Mouse (Mus musculus) intestine, embryonic 14.5 days (tissue): Measurements from ENCODE around the gene Lap3. TPM values are rescaled to one million over a fixed set of nuclear protein-coding genes. Genes with fewer than 3 reads are reported as not detected.

Experiments
- ATAC-seq: fragments of 200-750 bp; cut with Nextera tagmentation; replicated peaks from 2 replicates; pipeline ENCODE4 v1.8.0; 2017; ENCODE audit warnings: low read depth, moderate number of reproducible peaks, moderate TSS enrichment, moderate library complexity; ENCODE audit not compliant: low FRiP score, low TSS enrichment
- DNase-seq: peaks from one replicate; pipeline ENCODE4 v3.0.0-alpha.2; 2018; ENCODE audit warnings: low spot score
- H3K27ac ChIP-seq: fragments of 300-500 bp; sonication (generic); 2 replicates; pipeline ENCODE4 v1.5.1; 2014; ENCODE audit warnings: low read depth, mild to moderate bottlenecking, control low read depth
- H3K27me3 ChIP-seq: fragments of 300-500 bp; sonication (generic); replicated peaks from 2 replicates; pipeline ENCODE4 v1.6.1; 2014; ENCODE audit warnings: low read length, control low read depth; ENCODE audit not compliant: control insufficient read depth, insufficient read depth
- H3K36me3 ChIP-seq: fragments of 300-500 bp; sonication (generic); 2 replicates; pipeline ENCODE4 v1.6.1; 2014; ENCODE audit warnings: low read length, control low read depth; ENCODE audit not compliant: control insufficient read depth, insufficient read depth
- H3K4me1 ChIP-seq: fragments of 300-500 bp; sonication (generic); replicated peaks from 2 replicates; pipeline ENCODE4 v1.6.1; 2014; ENCODE audit warnings: low read length, control low read depth, mixed read lengths; ENCODE audit not compliant: control insufficient read depth, insufficient read depth
- H3K4me2 ChIP-seq: fragments of 300-500 bp; sonication (generic); 2 replicates; pipeline ENCODE4 v1.6.1; 2014; ENCODE audit warnings: low read length
- H3K4me3 ChIP-seq: fragments of 300-500 bp; sonication (generic); 2 replicates; pipeline ENCODE4 v1.5.1; 2014; ENCODE audit warnings: low read depth, low read length, control low read depth, mixed read lengths
- H3K9ac ChIP-seq: fragments of 300-500 bp; sonication (generic); 2 replicates; pipeline ENCODE4 v1.6.1; 2014; ENCODE audit warnings: mild to moderate bottlenecking, low read length
- H3K9me3 ChIP-seq: fragments of 300-500 bp; sonication (generic); 2 replicates; pipeline ENCODE4 v1.6.1; 2016; ENCODE audit warnings: low read length, control low read depth; ENCODE audit not compliant: control insufficient read depth
- whole genome bisulfite sequencing: fragments of 180-500 bp; shearing (Covaris S2); extraction: QIAGEN DNeasy Blood & Tissue Kit; methylation state at CpG from one replicate; pipeline ENCODE4 v1.1.7; 2014; 5-methylcytosine and 5-hydroxymethylcytosine counted together
- polyA plus RNA-seq: library from polyadenylated mRNA; unstranded; fragments of >200 nt; fragmentation: Nextera tagmentation; extraction: Ambion mirVana; gene quantifications from 2 replicates; pipeline ENCODE4 v1.2.1, GENCODE M21; 2014

Lap3 gene
- polyA plus RNA-seq, 1 experiment from 2014 or later: 97.4 TPM

- Histone ChIP-seq H3K4me1 (no peaks in the 10 kb centered on the region), H3K27me3 (no peaks in the 10 kb centered on the region), H3K9me3 (no peaks in the 10 kb centered on the region), H3K9ac (no peak overlapping the region), H3K27ac (no peak overlapping the region), H3K4me3 (no peak overlapping the region), H3K36me3 (no peaks in the 10 kb centered on the region), H3K4me2 (no peak overlapping the region)
- 40% methylated on average over 7 of the region's 7 CpGs for WGBS
- no peak for DNase-seq
- no peak for ATAC-seq
Observed at GRCm38 (mm10) chr5:45472880-45473450, 20.2 kb upstream of the Lap3 start.

GRCm38 (mm10) chr5:45473521-45473920 lies 19.7 kb upstream of the Lap3 start:
- Histone ChIP-seq H3K9me3 (no peaks in the 10 kb centered on the region), H3K27me3 (no peaks in the 10 kb centered on the region), H3K27ac (no peak overlapping the region), H3K9ac (no peak overlapping the region), H3K36me3 (no peaks in the 10 kb centered on the region), H3K4me1 (no peaks in the 10 kb centered on the region), H3K4me2 (no peak overlapping the region), H3K4me3 (no peak overlapping the region)
- DNase-seq (no peak), ATAC-seq (no peak)
- WGBS: 97% methylated on average over 1 of the region's 1 CpGs

GRCm38 (mm10) chr5:45474215-45474614 lies 19.0 kb upstream of the Lap3 start:
- Histone ChIP-seq H3K27me3 (no peaks in the 10 kb centered on the region), H3K9ac (no peak overlapping the region), H3K9me3 (no peaks in the 10 kb centered on the region), H3K27ac (no peak overlapping the region), H3K4me2 (no peak overlapping the region), H3K4me1 (no peaks in the 10 kb centered on the region), H3K4me3 (no peak overlapping the region), H3K36me3 (no peaks in the 10 kb centered on the region)
- 32% methylated on average over 6 of the region's 6 CpGs for WGBS
- DNase-seq (no peak), ATAC-seq (0 out of 2 replicates have a peak, but pooled peaks have one; percentile 40)

- Histone ChIP-seq H3K27me3 (no peaks in the 10 kb centered on the region), H3K4me2 (no peak overlapping the region), H3K4me1 (no peaks in the 10 kb centered on the region), H3K9me3 (no peaks in the 10 kb centered on the region), H3K9ac (no peak overlapping the region), H3K36me3 (no peaks in the 10 kb centered on the region), H3K27ac (no peak overlapping the region), H3K4me3 (no peak overlapping the region)
- DNase-seq (no peak), ATAC-seq (no peak)
- 79% methylated on average over 3 of the region's 4 CpGs for WGBS
Observed at GRCm38 (mm10) chr5:45474758-45475157, 18.4 kb upstream of the Lap3 start.

GRCm38 (mm10) chr5:45475771-45476170 lies 17.4 kb upstream of the Lap3 start:
- DNase-seq: no peak
- Histone ChIP-seq H3K9ac (no peak overlapping the region), H3K4me3 (no peak overlapping the region), H3K27ac (no peak overlapping the region), H3K36me3 (no peaks in the 10 kb centered on the region), H3K4me2 (no peak overlapping the region), H3K4me1 (no peaks in the 10 kb centered on the region), H3K27me3 (no peaks in the 10 kb centered on the region), H3K9me3 (no peaks in the 10 kb centered on the region)
- WGBS: 71% methylated on average over 5 of the region's 5 CpGs
- ATAC-seq: no peak

- WGBS: 49% methylated on average over 6 of the region's 6 CpGs
- H3K9ac ChIP-seq: no peak overlapping the region
- H3K4me2 ChIP-seq: no peak overlapping the region
- no peak for ATAC-seq
- no peak for DNase-seq
- H3K9me3 ChIP-seq: no peaks in the 10 kb centered on the region
- no peaks in the 10 kb centered on the region for H3K27me3 ChIP-seq
- no peaks in the 10 kb centered on the region for H3K4me1 ChIP-seq
- H3K4me3 ChIP-seq: no peak overlapping the region
- H3K27ac ChIP-seq: no peak overlapping the region
- H3K36me3 ChIP-seq: no peaks in the 10 kb centered on the region
Observed at GRCm38 (mm10) chr5:45476288-45476687, 16.9 kb upstream of the Lap3 start.

- no peak overlapping the region for H3K4me2 ChIP-seq
- H3K9me3 ChIP-seq: no peaks in the 10 kb centered on the region
- no peak overlapping the region for H3K9ac ChIP-seq
- no peak for DNase-seq
- ATAC-seq: no peak
- no peaks in the 10 kb centered on the region for H3K36me3 ChIP-seq
- no peaks in the 10 kb centered on the region for H3K27me3 ChIP-seq
- no peaks in the 10 kb centered on the region for H3K4me1 ChIP-seq
- H3K27ac ChIP-seq: no peak overlapping the region
- 81% methylated on average over 7 of the region's 7 CpGs for WGBS
- H3K4me3 ChIP-seq: no peak overlapping the region
Observed at GRCm38 (mm10) chr5:45477601-45478000, 15.6 kb upstream of the Lap3 start.

GRCm38 (mm10) chr5:45480066-45480465 lies 13.1 kb upstream of the Lap3 start:
- H3K27me3 ChIP-seq: no peaks in the 10 kb centered on the region

GRCm38 (mm10) chr5:45481125-45481524 lies 12.0 kb upstream of the Lap3 start:
- H3K4me2 ChIP-seq: no peak overlapping the region
- H3K36me3 ChIP-seq: no peaks in the 10 kb centered on the region
- ATAC-seq (no peak), DNase-seq (no peak)
- H3K9me3 ChIP-seq: no peaks in the 10 kb centered on the region
- H3K27me3 ChIP-seq: no peaks in the 10 kb centered on the region
- WGBS: 79% methylated on average over 2 of the region's 2 CpGs
- no peak overlapping the region for H3K27ac ChIP-seq
- no peak overlapping the region for H3K4me3 ChIP-seq
- H3K9ac ChIP-seq: no peak overlapping the region
- H3K4me1 ChIP-seq: no peaks in the 10 kb centered on the region

More at GRCm38 (mm10) chr5:45480066-45480465, 13.1 kb upstream of the Lap3 start:
- WGBS: 100% methylated on average over 1 of the region's 1 CpGs
- Histone ChIP-seq H3K4me1 (no peaks in the 10 kb centered on the region), H3K4me2 (no peak overlapping the region), H3K9me3 (no peaks in the 10 kb centered on the region), H3K36me3 (no peaks in the 10 kb centered on the region), H3K4me3 (no peak overlapping the region), H3K9ac (no peak overlapping the region), H3K27ac (no peak overlapping the region)
- DNase-seq (no peak), ATAC-seq (no peak)
